Comparison of ENCODE assay signal across 8 mouse cellular contexts in the genomic region with DNA sequence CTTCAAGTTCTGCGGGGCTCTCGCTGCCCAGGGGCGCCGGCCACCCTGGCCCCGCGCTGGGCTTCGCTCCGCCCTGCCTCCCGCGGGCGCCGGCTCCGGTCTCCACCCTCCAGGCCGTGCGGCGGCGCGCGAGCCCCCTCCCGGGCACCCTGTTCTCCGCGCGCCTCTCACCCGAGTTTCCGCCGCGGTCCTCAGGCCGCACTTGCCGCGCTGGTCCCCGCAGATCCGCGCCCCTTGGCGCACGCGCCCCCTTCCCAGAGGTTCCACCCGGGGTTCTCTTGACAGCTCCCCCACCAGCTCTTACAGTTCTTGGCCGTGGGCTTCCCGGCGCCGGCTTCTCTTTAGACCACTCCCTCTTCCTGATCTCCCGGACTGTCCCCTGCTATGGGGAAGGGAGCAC. TPM values are rescaled to one million over a fixed set of nuclear protein-coding genes. Genes with fewer than 3 reads are reported as not detected.
DNase-seq lines count a peak whose midpoint lies in the region; ATAC-seq lines count a peak whose summit lies in the region.

No protein-coding gene starts in this region.

- WGBS in forebrain, embryonic 10.5 days: under 1% methylated on average over 42 of the region's 42 CpGs
- 0% methylated on average over 39 of the region's 42 CpGs for WGBS in hindbrain, embryonic 11.5 days

- H3K9ac ChIP-seq in hindbrain, embryonic 11.5 days (ENCODE audit: low read depth, low read length): peak overlapping the region; percentile 71

- H3K4me2 ChIP-seq in hindbrain, embryonic 11.5 days (replicated peaks; ENCODE audit: low read depth, low read length): peak overlapping the region; percentile 86

- peaks cover 41% of the 10 kb centered on the region for H3K4me1 ChIP-seq in forebrain, embryonic 10.5 days
- H3K4me1 ChIP-seq in hindbrain, embryonic 11.5 days (replicated peaks; ENCODE audit: control insufficient read depth, insufficient read depth, low read length): peaks cover 11% of the 10 kb centered on the region; the same call in 1 of the 2 replicates

- peaks cover 38% of the 10 kb centered on the region for H3K36me3 ChIP-seq in forebrain, embryonic 10.5 days (replicated peaks)
- 0 out of 2 replicates have a peak, but pooled peaks cover 7% of the 10 kb centered on the region for H3K36me3 ChIP-seq in hindbrain, embryonic 11.5 days (ENCODE audit: control insufficient read depth, insufficient read depth, low read length)

- peak overlapping the region; percentile 95 for H3K27ac ChIP-seq in forebrain, embryonic 10.5 days
- peak overlapping the region; percentile 86 for H3K27ac ChIP-seq in hindbrain, embryonic 11.5 days (ENCODE audit: low read depth, low read length)

- no peaks in the 10 kb centered on the region for H3K27me3 ChIP-seq in forebrain, embryonic 10.5 days (ENCODE audit: poor library complexity, severe bottlenecking)
- H3K27me3 ChIP-seq in hindbrain, embryonic 11.5 days (ENCODE audit: control insufficient read depth, insufficient read depth, low read length): no peaks in the 10 kb centered on the region

- H3K4me3 ChIP-seq in forebrain, embryonic 10.5 days: peak overlapping the region; percentile 98
- peak overlapping the region; percentile 54 for H3K4me3 ChIP-seq in hindbrain, embryonic 11.5 days (ENCODE audit: low read depth, low read length)

- H3K9me3 ChIP-seq in forebrain, embryonic 10.5 days: no peaks in the 10 kb centered on the region
- no peaks in the 10 kb centered on the region for H3K9me3 ChIP-seq in hindbrain, embryonic 11.5 days (ENCODE audit: control insufficient read depth, low read length)

- DNase-seq in urinary bladder, adult 18-20 months (ENCODE audit: low spot score in 2 of 2): peak; percentile 58 to 72
- DNase-seq in urinary bladder, postnatal 10 days (ENCODE audit: low spot score): no peak
- DNase-seq in forebrain, embryonic 10.5 days (ENCODE audit: extremely low spot score, low spot score): no peak
- no peak for DNase-seq in hindbrain, embryonic 11.5 days (ENCODE audit: low spot score)
- DNase-seq in layer of hippocampus, postnatal 14 days (ENCODE audit: low spot score in 2 of 2): peak; percentile 60 to 67
- DNase-seq in lung, postnatal 10 days: peak; percentile 83
- peak; percentile 78 for DNase-seq in right cerebral cortex, postnatal 14 days
- no peak for DNase-seq in retina, embryonic 14.5 days (ENCODE audit: low spot score)

- ATAC-seq in hindbrain, embryonic 11.5 days (ENCODE audit: low FRiP score): peak; percentile 92

RNA-seq across cellular contexts. Expression of a gene that starts 0.4 kb away (rescaled TPM):
- 41.5 and 44.7 TPM in 2 replicates for polyA plus RNA-seq in forebrain, embryonic 10.5 days (2016; fragmentation: Nextera tagmentation; extraction: Ambion mirVana)
- polyA plus RNA-seq in hindbrain, embryonic 11.5 days (2014; fragmentation: Nextera tagmentation; extraction: Ambion mirVana): 47.6 and 55.9 TPM in 2 replicates
- 10 to 100 TPM; 66.5 to 72.5 TPM for total RNA-seq in layer of hippocampus, postnatal 14 days (2021)

RNA-seq across cellular contexts. Expression of a gene that starts 2.5 kb away (rescaled TPM):
- 0.09 and 0.16 TPM in 2 replicates for polyA plus RNA-seq in forebrain, embryonic 10.5 days (2016; fragmentation: Nextera tagmentation; extraction: Ambion mirVana)
- polyA plus RNA-seq in hindbrain, embryonic 11.5 days (2014; fragmentation: Nextera tagmentation; extraction: Ambion mirVana): 0.06 and 0.07 TPM in 2 replicates
- total RNA-seq in layer of hippocampus, postnatal 14 days (2021): 1 to 10 TPM; 6.7 to 7.3 TPM

RNA-seq across cellular contexts. Expression of a gene that starts 28.1 kb away (rescaled TPM):
- polyA plus RNA-seq in forebrain, embryonic 10.5 days (2016; fragmentation: Nextera tagmentation; extraction: Ambion mirVana): 2.7 and 3.4 TPM in 2 replicates
- 4.2 and 5.6 TPM in 2 replicates for polyA plus RNA-seq in hindbrain, embryonic 11.5 days (2014; fragmentation: Nextera tagmentation; extraction: Ambion mirVana)
- 10 to 100 TPM; 23.1 to 24.0 TPM for total RNA-seq in layer of hippocampus, postnatal 14 days (2021)

RNA-seq across cellular contexts. Expression of a gene that starts 32.2 kb away (rescaled TPM):
- 7.0 and 8.6 TPM in 2 replicates for polyA plus RNA-seq in forebrain, embryonic 10.5 days (2016; fragmentation: Nextera tagmentation; extraction: Ambion mirVana)
- polyA plus RNA-seq in hindbrain, embryonic 11.5 days (2014; fragmentation: Nextera tagmentation; extraction: Ambion mirVana): 9.4 and 10.0 TPM in 2 replicates
- total RNA-seq in layer of hippocampus, postnatal 14 days (2021): 10 to 100 TPM; 19.7 to 22.4 TPM

RNA-seq across cellular contexts. Expression of a gene that starts 43.0 kb away (rescaled TPM):
- not detected in 2 replicates for polyA plus RNA-seq in forebrain, embryonic 10.5 days (2016; fragmentation: Nextera tagmentation; extraction: Ambion mirVana)
- polyA plus RNA-seq in hindbrain, embryonic 11.5 days (2014; fragmentation: Nextera tagmentation; extraction: Ambion mirVana): not detected in 2 replicates
- not detected for total RNA-seq in layer of hippocampus, postnatal 14 days (2021)

Comparison
In these comparisons a context has a peak if more than half of its experiments do, and no peak if none do; other contexts are left out.
1. DNase-seq: peak in urinary bladder, adult 18-20 months (2 of 2), layer of hippocampus, postnatal 14 days (2 of 2), lung, postnatal 10 days (single experiment) and right cerebral cortex, postnatal 14 days (single experiment); none in urinary bladder, postnatal 10 days (single experiment), forebrain, embryonic 10.5 days (single experiment), hindbrain, embryonic 11.5 days (single experiment) and retina, embryonic 14.5 days (single experiment).